ENCODE assay signal across 8 mouse cellular contexts in genomic region chr17:36826002-36826401, GRCm38 (mm10). TPM values are rescaled to one million over a fixed set of nuclear protein-coding genes. Genes with fewer than 3 reads are reported as not detected.
A peak's percentile ranks its signal among the peaks of the same experiment; 100 is the strongest.
DNase-seq lines count a peak whose midpoint lies in the region; ATAC-seq lines count a peak whose summit lies in the region.
"Not testable (repeated sequence)": the region's sequence is repeated elsewhere in the genome, so short reads cannot be mapped to it uniquely, and the experiment has no call there.

No protein-coding gene starts in this region.

- not testable (repeated sequence) for H3K9ac ChIP-seq in intestine, embryonic 15.5 days

- H3K36me3 ChIP-seq in intestine, embryonic 15.5 days: not testable (repeated sequence)

- not testable (repeated sequence) for H3K27ac ChIP-seq in intestine, embryonic 15.5 days

- H3K4me1 ChIP-seq in intestine, embryonic 15.5 days (replicated peaks): not testable (repeated sequence)

- WGBS in intestine, embryonic 15.5 days: 12% methylated on average over 5 of the region's 5 CpGs

- ATAC-seq in activated CD4-positive, CD25-positive, alpha-beta regulatory T cell, adult 4 months: peak; percentile 76
- peak; percentile 90 for ATAC-seq in intestine, embryonic 15.5 days
- peak; percentile 81 for ATAC-seq in megakaryocyte, adult 5-6 weeks (ENCODE audit: poor library complexity, severe bottlenecking)

- DNase-seq in embryo, embryonic 10.5 days (ENCODE audit: low spot score): peak; percentile 73
- DNase-seq in gastrocnemius, postnatal 14 days: peak; percentile 89
- peak; percentile 63 to 91 for DNase-seq in left cerebral cortex, adult 9 months (ENCODE audit: low spot score in 2 of 2)
- DNase-seq in right cerebral cortex, postnatal 10 days (ENCODE audit: low spot score in 2 of 2): peak; percentile 93 to 94
- DNase-seq in urinary bladder, adult 2 months (ENCODE audit: low spot score): peak; percentile 31

- H3K4me3 ChIP-seq in intestine, embryonic 15.5 days (replicated peaks): not testable (repeated sequence)

- H3K9me3 ChIP-seq in intestine, embryonic 15.5 days: not testable (repeated sequence)

- H3K27me3 ChIP-seq in intestine, embryonic 15.5 days (replicated peaks): not testable (repeated sequence)

- H3K4me2 ChIP-seq in intestine, embryonic 15.5 days (replicated peaks): not testable (repeated sequence)

- intact Hi-C loops in gastrocnemius, postnatal 14 days (cut with DNase I; ENCODE audit: low total_unique reads): not testable (repeated sequence)

RNA-seq across cellular contexts. Expression of gene Trim26, which starts 10.9 kb away (rescaled TPM):
- polyA plus RNA-seq in activated CD4-positive, CD25-positive, alpha-beta regulatory T cell, adult 4 months (2017; shearing (Covaris generic)): 10 to 100 TPM; 42.4 to 71.8 TPM
- total RNA-seq in gastrocnemius, postnatal 14 days (2021): 10 to 100 TPM; 14.7 to 15.7 TPM
- 38.0 and 41.5 TPM in 2 replicates for polyA plus RNA-seq in intestine, embryonic 15.5 days (2015; fragmentation: Nextera tagmentation; extraction: Ambion mirVana)
- total RNA-seq in megakaryocyte, adult 5-6 weeks (2015): 27.4 and 29.0 TPM in 2 replicates
- 19.6 and 24.9 TPM in 2 replicates for total RNA-seq in megakaryocyte, adult 5-6 weeks (2017)
- 39.4 and 47.1 TPM in 2 replicates for polyA plus RNA-seq in urinary bladder, adult 2 months (2012; rRNA removed)

RNA-seq across cellular contexts. Expression of gene H2-M10.6, which starts 14.0 kb away (rescaled TPM):
- not detected for polyA plus RNA-seq in activated CD4-positive, CD25-positive, alpha-beta regulatory T cell, adult 4 months (2017; shearing (Covaris generic))
- not detected for total RNA-seq in gastrocnemius, postnatal 14 days (2021)
- not detected in 2 replicates for polyA plus RNA-seq in intestine, embryonic 15.5 days (2015; fragmentation: Nextera tagmentation; extraction: Ambion mirVana)
- total RNA-seq in megakaryocyte, adult 5-6 weeks (2015): not detected in 2 replicates
- not detected in 2 replicates for total RNA-seq in megakaryocyte, adult 5-6 weeks (2017)
- not detected in 2 replicates for polyA plus RNA-seq in urinary bladder, adult 2 months (2012; rRNA removed)

RNA-seq across cellular contexts. Expression of gene Trim15, which starts 41.0 kb away (rescaled TPM):
- not detected for polyA plus RNA-seq in activated CD4-positive, CD25-positive, alpha-beta regulatory T cell, adult 4 months (2017; shearing (Covaris generic))
- total RNA-seq in gastrocnemius, postnatal 14 days (2021): not detected
- polyA plus RNA-seq in intestine, embryonic 15.5 days (2015; fragmentation: Nextera tagmentation; extraction: Ambion mirVana): 4.6 and 6.1 TPM in 2 replicates
- total RNA-seq in megakaryocyte, adult 5-6 weeks (2015): not detected in 2 replicates
- total RNA-seq in megakaryocyte, adult 5-6 weeks (2017): not detected in 2 replicates
- polyA plus RNA-seq in urinary bladder, adult 2 months (2012; rRNA removed): 0.03 TPM in 1 of 2 replicates, not detected in the other

RNA-seq across cellular contexts. Expression of gene Trim10, which starts 43.4 kb away (rescaled TPM):
- under 1 TPM in 1 of 2 experiments, not detected in 1; 0.20 TPM for polyA plus RNA-seq in activated CD4-positive, CD25-positive, alpha-beta regulatory T cell, adult 4 months (2017; shearing (Covaris generic))
- not detected for total RNA-seq in gastrocnemius, postnatal 14 days (2021)
- polyA plus RNA-seq in intestine, embryonic 15.5 days (2015; fragmentation: Nextera tagmentation; extraction: Ambion mirVana): 4.8 and 5.2 TPM in 2 replicates
- 0.52 and 0.76 TPM in 2 replicates for total RNA-seq in megakaryocyte, adult 5-6 weeks (2015)
- 1.5 and 3.9 TPM in 2 replicates for total RNA-seq in megakaryocyte, adult 5-6 weeks (2017)
- polyA plus RNA-seq in urinary bladder, adult 2 months (2012; rRNA removed): 0.07 TPM in 2 replicates

RNA-seq across cellular contexts. Expression of gene H2-M10.5, which starts 53.3 kb away (rescaled TPM):
- not detected for polyA plus RNA-seq in activated CD4-positive, CD25-positive, alpha-beta regulatory T cell, adult 4 months (2017; shearing (Covaris generic))
- not detected for total RNA-seq in gastrocnemius, postnatal 14 days (2021)
- not detected in 2 replicates for polyA plus RNA-seq in intestine, embryonic 15.5 days (2015; fragmentation: Nextera tagmentation; extraction: Ambion mirVana)
- not detected in 2 replicates for total RNA-seq in megakaryocyte, adult 5-6 weeks (2015)
- not detected in 2 replicates for total RNA-seq in megakaryocyte, adult 5-6 weeks (2017)
- polyA plus RNA-seq in urinary bladder, adult 2 months (2012; rRNA removed): not detected in 2 replicates

Comparison
In these comparisons a context has a peak if more than half of its experiments do, and no peak if none do; other contexts are left out.
1. DNase-seq: peak in every context shown above with its lines; median percentile 94 in right cerebral cortex, postnatal 10 days; 89 in gastrocnemius, postnatal 14 days; 77 in left cerebral cortex, adult 9 months; 73 in embryo, embryonic 10.5 days; 31 in urinary bladder, adult 2 months.